Mouse (Mus musculus) heart, adult 2 months (tissue): ENCODE measurements around the gene Zpr1. TPM values are rescaled to one million over a fixed set of nuclear protein-coding genes. Genes with fewer than 3 reads are reported as not detected.

ENCODE experiments used
- DNase-seq, 2 experiments: peaks; one replicate each; pipeline ENCODE4 v3.0.0; 2021
- H3K27ac ChIP-seq: fragments of 200-600 bp; 2 replicates; pipeline ENCODE4 v1.8.1; 2022
- H3K27me3 ChIP-seq: fragments of 200-500 bp; 2 replicates; pipeline ENCODE4 v1.6.1; 2012; ENCODE audit warnings: mild to moderate bottlenecking, low read length, inconsistent platforms, mixed read lengths; ENCODE audit not compliant: control insufficient read depth, insufficient read depth
- H3K36me3 ChIP-seq: fragments of 200-500 bp; 2 replicates; pipeline ENCODE4 v1.6.1; 2012; ENCODE audit warnings: low read length, inconsistent platforms; ENCODE audit not compliant: control insufficient read depth, insufficient read depth
- H3K4me1 ChIP-seq: fragments of 200-500 bp; 2 replicates; pipeline ENCODE4 v1.6.1; 2011; ENCODE audit warnings: low read length; ENCODE audit not compliant: control insufficient read depth, insufficient read depth
- H3K4me3 ChIP-seq: fragments of 200-600 bp; 2 replicates; pipeline ENCODE4 v1.8.1; 2022
- H3K79me2 ChIP-seq: fragments of 200-500 bp; replicated peaks from 2 replicates; pipeline ENCODE4 v1.6.1; 2012; ENCODE audit warnings: mild to moderate bottlenecking, inconsistent platforms, low read length, moderate library complexity, mixed read lengths; ENCODE audit not compliant: control insufficient read depth, insufficient read depth
- H3K9ac ChIP-seq: fragments of 200-500 bp; 2 replicates; pipeline ENCODE4 v1.6.1; 2012; ENCODE audit warnings: low read depth, mild to moderate bottlenecking, control low read depth, inconsistent platforms, low read length, mixed read lengths
- CTCF ChIP-seq: fragments of 200-600 bp; IDR thresholded peaks from 2 replicates; pipeline ENCODE4 v1.8.1; 2022; ENCODE audit warnings: antibody characterized with exemption, mild to moderate bottlenecking, moderate library complexity
- EP300 ChIP-seq: fragments of 200-500 bp; IDR thresholded peaks from 2 replicates; pipeline ENCODE4 v1.6.1; 2011; ENCODE audit warnings: low read depth, low read length, control low read depth; ENCODE audit not compliant: insufficient read depth
- POLR2A ChIP-seq: fragments of 200-500 bp; IDR thresholded peaks from 2 replicates; pipeline ENCODE4 v1.6.1; 2011; ENCODE audit warnings: mild to moderate bottlenecking, low read depth, low read length, control low read depth; ENCODE audit not compliant: insufficient read depth
- WGBS: fragments of 180-500 bp; shearing (Covaris S2); methylation state at CpG from one replicate; pipeline ENCODE4 v1.1.7; 2018; 5-methylcytosine and 5-hydroxymethylcytosine counted together
- intact Hi-C: fragments of 180-260 bp; cut with DNase I; formaldehyde crosslinking; loops from one replicate; pipeline ENCODE4 v1.15.1; 2025
- long read RNA-seq: library from polyadenylated mRNA; stranded (forward); transcript quantifications from one replicate; pipeline ENCODE4 v2.0.0, GENCODE M21; 2021
- polyA plus RNA-seq: library from polyadenylated mRNA; depleted of rRNA; stranded (reverse); fragments of >200 nt; gene quantifications from 2 replicates; pipeline ENCODE4 v1.2.3, GENCODE M21; 2012; rRNA removed
- total RNA-seq, 2 experiments: library from RNA; stranded (reverse); gene quantifications; 2 replicates each; pipeline ENCODE4 v1.2.3; 2021

Zpr1 gene
- total RNA-seq, result 10 to 100 TPM; 19.8 to 21.4 TPM
- polyA plus RNA-seq, result 12.0 and 15.1 TPM in 2 replicates
- long read RNA-seq, transcript Zpr1-206 (14 exons, 2,984 nt), result major isoform, 19 of 20 reads
- long read RNA-seq, partial matches to known transcripts, result 1 of 20 reads
- long read RNA-seq, other reads (novel, unspliced or antisense), result 0 of 20 reads

DNA sequence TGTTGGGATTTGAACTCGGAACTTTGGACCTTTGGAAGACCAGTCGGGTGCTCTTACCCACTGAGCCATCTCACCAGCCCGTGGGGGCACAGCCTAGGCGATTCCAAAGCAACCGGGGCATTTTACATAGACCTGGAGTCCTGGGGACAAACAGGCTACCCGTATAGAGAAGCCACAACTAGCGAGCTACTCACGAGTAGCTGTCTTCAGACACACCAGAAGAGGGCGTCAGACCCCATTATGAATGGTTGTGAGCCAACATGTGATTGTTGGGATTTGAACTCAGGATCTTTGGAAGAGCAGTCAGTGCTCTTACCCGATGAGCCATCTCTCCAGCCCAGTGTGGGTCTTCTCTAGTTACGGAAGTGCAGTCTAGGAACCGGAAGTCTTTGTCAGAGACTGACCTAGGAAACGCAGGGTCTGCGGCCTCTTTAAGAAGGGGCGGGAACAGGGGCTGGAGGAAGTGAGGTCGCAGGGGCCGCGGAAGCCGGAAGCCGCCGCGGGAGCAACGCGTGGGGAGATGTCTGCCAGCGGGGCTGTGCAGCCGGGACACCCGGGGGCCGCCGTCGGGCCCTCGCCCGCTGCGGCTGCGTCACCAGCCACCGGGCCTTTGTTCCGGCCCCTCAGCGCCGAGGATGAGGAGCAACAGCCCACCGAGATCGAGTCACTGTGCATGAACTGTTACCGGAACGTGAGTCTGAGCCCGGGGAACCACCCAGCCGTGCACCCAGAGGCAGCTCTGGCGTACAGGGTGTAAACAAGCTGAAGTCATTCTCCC, at the start of gene Zpr1:
TSS of gene Zpr1 (plus strand) at position 388 of the 778 bp plus-strand sequence.
- DNase-seq, result peak; percentile 91 to 92
- intact Hi-C loops, result no loop called here
- Histone ChIP-seq H3K4me1 (peaks cover 5% of the 10 kb centered on the region), H3K79me2 (no peaks in the 10 kb centered on the region), H3K27ac (peak within 1 kb of the TSS; percentile 66), H3K4me3 (peak within 1 kb of the TSS; percentile 77), H3K9ac (peak within 1 kb of the TSS; percentile 66), H3K27me3 (no peaks in the 10 kb centered on the region), H3K36me3 (no peaks in the 10 kb centered on the region; the same call in 1 of the 2 replicates)
- peak; percentile 63 for TF ChIP-seq CTCF
- 0 out of 2 replicates have a peak, but pooled peaks have one; percentile 46 for TF ChIP-seq EP300
- peak; percentile 54 for TF ChIP-seq POLR2A
- 4% methylated on average over 45 of the region's 45 CpGs for WGBS

DNA sequence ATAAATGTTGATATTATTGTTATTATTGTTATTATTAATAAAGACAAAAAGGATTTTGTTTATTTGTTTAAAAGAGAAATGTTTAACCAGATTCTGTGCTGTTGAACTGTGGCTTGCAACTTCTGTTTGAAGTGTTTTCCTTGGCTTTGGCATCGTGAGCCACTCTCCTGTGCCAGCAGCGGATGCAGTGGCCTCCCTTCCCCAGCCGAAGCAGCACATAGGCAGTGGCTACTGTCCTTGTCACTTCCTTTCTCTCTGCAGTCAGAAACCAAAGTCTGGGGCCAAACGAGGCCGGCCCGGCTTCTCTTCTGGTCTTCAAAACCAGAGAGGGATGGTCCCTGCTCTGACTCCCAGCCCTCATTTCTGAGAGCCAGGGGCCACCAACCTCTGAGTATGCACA, 49.8 kb upstream of the Zpr1 start:
- no peaks in the 10 kb centered on the region; the same call in 1 of the 2 replicates for H3K4me1 ChIP-seq
- WGBS, result 54% methylated on average over 6 of the region's 6 CpGs
- no peaks in the 10 kb centered on the region for H3K36me3 ChIP-seq
- H3K27me3 ChIP-seq, result no peaks in the 10 kb centered on the region
- intact Hi-C loops, result no loop called here
- no peaks in the 10 kb centered on the region for H3K79me2 ChIP-seq
- H3K4me3 ChIP-seq, result no peak overlapping the region
- TF ChIP-seq EP300 (no peak), CTCF (no peak), POLR2A (no peak)
- DNase-seq, result peak in 1 of 2 experiments; percentile 34
- no peak overlapping the region for H3K9ac ChIP-seq
- peak overlapping the region; percentile 28 for H3K27ac ChIP-seq

DNA sequence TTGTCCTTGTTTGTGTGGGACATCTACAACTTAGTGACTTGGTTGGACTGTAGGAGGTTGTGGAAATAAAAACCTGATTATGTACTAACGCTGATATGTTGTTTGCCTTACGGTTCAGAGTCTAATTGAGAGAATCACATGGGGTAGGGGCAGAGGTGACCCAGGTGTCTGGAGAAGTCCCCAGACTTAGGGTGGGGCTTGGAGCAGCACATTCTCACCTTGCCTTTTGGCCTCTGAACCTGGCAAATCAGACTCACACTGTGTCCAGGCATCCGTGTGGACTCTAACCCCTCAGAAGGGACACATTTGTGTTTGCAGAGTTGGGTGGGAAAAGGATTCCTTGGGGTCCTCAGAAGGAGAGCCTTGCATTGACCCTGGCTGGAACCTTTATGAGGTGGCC, 48.8 kb upstream of the Zpr1 start:
- WGBS, result 90% methylated on average over 3 of the region's 3 CpGs
- intact Hi-C loops, result no loop called here
- DNase-seq, result no peak
- Histone ChIP-seq H3K4me1 (no peaks in the 10 kb centered on the region; the same call in 1 of the 2 replicates), H3K9ac (no peak overlapping the region), H3K36me3 (no peaks in the 10 kb centered on the region), H3K79me2 (no peaks in the 10 kb centered on the region), H3K27ac (no peak overlapping the region), H3K4me3 (no peak overlapping the region), H3K27me3 (no peaks in the 10 kb centered on the region)
- no peak for TF ChIP-seq EP300
- TF ChIP-seq POLR2A, result no peak
- TF ChIP-seq CTCF, result no peak

DNA sequence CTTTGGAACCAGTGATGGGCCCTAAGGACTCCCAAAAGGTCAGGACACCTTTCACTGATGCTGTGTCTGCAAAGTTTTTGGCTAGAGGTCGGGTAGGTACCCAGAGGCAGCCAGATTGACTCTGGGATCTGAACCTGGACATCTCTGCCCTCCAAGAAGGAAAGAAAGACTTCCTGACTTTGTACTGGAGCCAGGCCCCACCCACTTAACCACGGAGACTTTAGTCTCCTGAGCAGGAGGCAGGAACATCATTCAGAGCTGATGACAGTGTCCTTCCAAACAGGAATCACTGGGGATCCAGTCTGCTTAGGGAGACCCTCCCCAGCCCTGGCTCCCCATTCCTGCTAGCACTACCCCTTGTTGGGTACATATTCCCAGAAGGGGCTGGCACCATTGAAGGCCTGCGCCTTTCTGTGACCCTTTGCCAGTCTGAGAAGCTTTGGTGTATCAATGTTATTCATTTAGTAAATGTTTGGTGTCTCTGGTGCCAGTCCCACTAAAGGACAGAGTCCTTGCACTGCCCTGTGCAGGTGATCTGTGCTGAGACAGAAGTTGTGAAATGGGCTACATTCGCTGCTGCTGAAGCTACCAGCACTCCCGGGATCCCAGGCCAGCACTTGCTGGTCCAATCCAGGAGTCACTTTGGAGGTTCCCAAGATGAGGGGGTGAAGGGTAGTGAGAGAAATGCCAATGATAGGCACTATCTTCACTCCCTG, 47.8 kb upstream of the Zpr1 start:
- WGBS, result 61% methylated on average over 5 of the region's 5 CpGs
- TF ChIP-seq CTCF, result no peak
- no peak overlapping the region for H3K27ac ChIP-seq
- intact Hi-C loops, result no loop called here
- no peaks in the 10 kb centered on the region for H3K27me3 ChIP-seq
- DNase-seq, result no peak
- H3K4me3 ChIP-seq, result no peak overlapping the region
- H3K79me2 ChIP-seq, result no peaks in the 10 kb centered on the region
- no peaks in the 10 kb centered on the region for H3K36me3 ChIP-seq
- no peak overlapping the region for H3K9ac ChIP-seq
- H3K4me1 ChIP-seq, result no peaks in the 10 kb centered on the region; the same call in 1 of the 2 replicates

DNA sequence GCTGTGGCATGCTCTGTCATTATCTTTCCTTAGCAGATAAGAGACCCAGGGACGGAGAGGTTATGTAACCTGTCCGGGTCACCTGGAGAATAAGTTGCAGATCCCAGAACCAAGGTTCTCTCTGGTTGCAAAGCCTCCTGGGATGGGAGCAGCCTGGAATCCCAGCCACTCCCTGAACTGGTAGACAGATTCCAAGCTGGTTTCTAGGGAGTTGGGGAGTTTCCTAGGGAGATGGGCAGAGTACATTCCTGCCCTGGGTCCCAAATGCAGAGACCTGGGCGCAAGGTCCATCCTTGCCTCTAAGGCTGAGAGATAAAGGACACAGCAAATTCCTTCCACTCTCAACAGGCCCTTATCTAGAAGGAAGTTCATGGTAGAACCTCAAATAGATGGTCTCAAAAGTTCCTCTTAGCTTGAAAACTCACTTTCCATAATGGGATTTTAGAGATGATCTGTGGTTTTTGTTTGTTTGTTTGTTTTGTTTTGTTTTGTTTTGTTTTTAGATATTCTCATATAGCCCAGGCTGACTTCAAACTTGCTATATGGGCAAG, 45.7 kb upstream of the Zpr1 start:
- no peak overlapping the region for H3K27ac ChIP-seq
- no peak overlapping the region for H3K4me3 ChIP-seq
- no peaks in the 10 kb centered on the region for H3K36me3 ChIP-seq
- H3K9ac ChIP-seq, result no peak overlapping the region
- no peaks in the 10 kb centered on the region; the same call in 1 of the 2 replicates for H3K4me1 ChIP-seq
- no peak for DNase-seq
- TF ChIP-seq EP300 (no peak), POLR2A (no peak), CTCF (no peak)
- no peaks in the 10 kb centered on the region for H3K79me2 ChIP-seq
- no peaks in the 10 kb centered on the region for H3K27me3 ChIP-seq
- WGBS, result 47% methylated on average over 3 of the region's 3 CpGs
- intact Hi-C loops, result no loop called here
